Mouse (Mus musculus) lung, postnatal 4 days (tissue): Measurements from ENCODE around the gene Rpl18a.

ENCODE experiments used
- DNase-seq, 2 experiments: peaks; one replicate each; pipeline ENCODE4 v3.0.0; 2021

Rpl18a gene

DNA sequence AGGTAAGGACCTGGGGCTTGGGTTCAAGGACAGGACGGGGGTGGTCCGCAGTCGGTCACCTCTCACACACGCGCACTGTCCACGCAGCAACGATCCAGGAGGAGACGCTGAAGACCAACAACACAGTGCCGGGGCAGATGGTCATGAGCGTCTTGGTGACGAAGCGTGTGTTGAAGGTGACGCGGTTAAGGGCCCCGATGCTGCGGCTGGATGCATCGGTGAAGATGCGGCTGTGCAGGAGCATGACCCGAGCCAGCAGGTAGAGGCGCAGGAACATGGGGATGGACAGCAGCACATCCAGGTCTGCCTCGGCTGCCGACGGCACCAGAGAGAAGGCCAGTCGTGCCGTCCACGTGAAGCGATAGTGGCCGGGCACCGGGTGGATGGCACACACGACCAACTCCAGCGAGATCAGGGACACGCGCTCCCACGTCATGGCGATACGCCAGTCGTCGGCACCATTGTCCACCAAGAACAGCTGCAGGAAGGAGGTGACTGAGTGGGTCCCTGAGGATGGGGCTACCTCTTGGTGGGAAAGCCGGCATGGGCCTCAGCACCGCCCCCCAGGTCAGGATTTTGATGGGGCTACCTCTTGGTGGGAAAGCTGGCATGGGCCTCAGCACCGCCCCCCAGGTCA, 44.5 kb downstream of the Rpl18a start:
- DNase-seq, result no peak

GRCm38 (mm10) chr8:70851837-70852236, 45.4 kb downstream of the Rpl18a start:
- DNase-seq, result no peak

DNA sequence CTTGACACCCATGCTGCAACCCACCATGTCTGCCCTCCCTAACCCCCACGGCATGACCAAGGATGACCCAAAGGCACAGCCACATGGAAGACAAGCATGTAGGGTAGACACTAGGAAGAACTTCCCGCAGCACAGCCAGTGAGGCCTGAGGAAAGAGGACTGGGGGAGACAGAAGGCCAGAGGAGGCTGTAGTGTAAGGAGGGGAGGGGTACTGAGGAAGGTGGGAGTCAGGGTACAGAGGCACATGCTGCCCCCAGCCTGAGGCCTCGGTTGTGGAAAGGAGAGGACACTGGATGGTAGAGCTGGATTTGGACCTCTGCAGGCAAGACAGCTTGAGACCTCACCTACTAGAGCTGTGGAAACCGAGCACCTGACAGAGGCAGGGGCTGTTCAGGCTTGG, 46.3 kb downstream of the Rpl18a start:
- DNase-seq, result no peak

DNA sequence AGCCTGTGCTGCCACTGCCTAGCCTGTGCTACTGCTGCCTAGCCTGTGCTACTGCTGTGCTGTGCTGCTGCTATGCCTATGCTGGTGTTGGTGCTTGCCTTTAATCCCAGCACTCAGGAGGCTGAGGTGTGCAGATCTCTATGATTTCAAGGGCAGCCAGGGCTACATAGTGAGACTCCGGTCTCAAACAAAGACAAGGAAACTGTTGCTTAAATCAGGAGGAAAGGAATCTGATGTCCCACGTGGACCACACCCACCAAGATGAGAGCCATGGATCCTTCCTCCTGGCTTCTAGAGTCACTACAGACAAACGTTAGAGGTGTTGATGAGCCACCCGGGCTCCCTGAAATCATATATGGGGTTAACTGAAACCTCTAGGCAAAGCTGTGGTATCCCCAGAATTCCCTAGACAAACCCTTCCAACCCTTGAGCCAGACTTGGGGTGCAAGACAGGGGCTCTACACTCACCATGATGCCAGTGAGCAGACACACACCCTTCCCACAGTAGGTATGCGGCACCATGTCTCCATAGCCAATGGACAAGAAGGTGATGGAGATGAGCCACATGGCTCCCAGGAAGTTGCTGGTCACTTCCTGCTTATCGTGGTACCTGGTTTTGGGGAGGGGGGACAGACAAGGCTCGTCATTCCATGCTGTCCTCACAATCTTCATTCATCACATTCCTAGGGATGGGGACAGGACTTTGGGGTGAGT, 46.9 kb downstream of the Rpl18a start:
- no peak for DNase-seq

- DNase-seq, result no peak
These were observed 47.8 kb downstream of the Rpl18a start for GRCm38 (mm10) chr8:70849333-70849990.

GRCm38 (mm10) chr8:70846371-70847154, 50.6 kb downstream of the Rpl18a start:
- no peak for DNase-seq

DNA sequence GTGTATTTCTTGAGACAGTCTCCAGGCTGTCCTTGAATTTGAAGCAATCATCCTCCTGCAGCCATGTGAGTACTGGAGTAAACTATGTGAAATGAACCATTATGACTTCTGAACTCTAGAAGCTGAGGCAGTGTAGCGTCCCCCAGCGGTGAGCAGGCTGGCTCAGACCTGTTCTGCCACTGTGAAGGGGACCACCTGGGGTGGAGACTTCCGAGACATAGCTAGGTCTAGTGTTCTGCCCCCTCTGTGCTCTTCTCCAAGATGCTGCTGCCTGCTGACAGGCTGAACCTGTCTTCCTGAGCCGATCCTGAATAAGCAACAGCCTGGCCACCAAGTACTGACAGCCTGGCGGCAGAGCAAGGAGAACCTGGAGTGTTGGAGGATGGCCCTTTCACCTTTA, 52.1 kb downstream of the Rpl18a start:
- no peak for DNase-seq
